In the genomic region with DNA sequence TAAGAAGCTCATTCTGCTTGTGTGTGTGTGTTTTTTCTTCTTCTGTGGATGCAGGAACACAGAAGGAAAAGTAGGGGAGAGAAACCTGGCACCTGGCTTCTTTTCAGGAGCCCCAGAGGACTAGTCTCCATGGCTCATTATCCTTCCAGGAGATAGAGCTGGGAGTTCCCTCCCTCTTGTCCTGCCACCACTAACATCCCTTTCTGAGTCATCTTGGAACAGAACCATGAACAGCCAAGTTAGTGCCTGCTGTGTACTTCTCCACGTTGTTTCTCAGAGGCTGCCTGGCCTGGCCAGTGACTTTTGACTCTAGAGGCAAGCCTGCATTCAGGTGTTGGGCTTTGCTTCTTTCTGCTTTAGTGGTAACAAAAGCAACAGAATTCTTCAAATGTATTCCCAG, we compare ENCODE assay signal across 10 mouse cellular contexts. TPM values are rescaled to one million over a fixed set of nuclear protein-coding genes. Genes with fewer than 3 reads are reported as not detected.
A peak's percentile ranks its signal among the peaks of the same experiment; 100 is the strongest.
DNase-seq lines count a peak whose midpoint lies in the region; ATAC-seq lines count a peak whose summit lies in the region.
"Had no signal": no experiment of that assay in that cellular context is flagged by ENCODE, and none has a peak within 500 bp of the region (broad histone marks: within the 10 kb centered on the region; RNA-seq: fewer than 3 reads in every experiment).

No protein-coding gene starts in this region.

- no peaks in the 10 kb centered on the region for H3K9me3 ChIP-seq in liver, embryonic 11.5 days (ENCODE audit: control insufficient read depth, low read length)
- H3K9me3 ChIP-seq: forebrain, embryonic 10.5 days; heart, embryonic 15.5 days; limb, embryonic 12.5 days had no signal

- H3K4me3 ChIP-seq in liver, embryonic 11.5 days (ENCODE audit: low read depth, low read length) = no peak overlapping the region

- H3K9ac ChIP-seq in liver, embryonic 11.5 days (ENCODE audit: low read depth, low read length) = no peak overlapping the region

- no peaks in the 10 kb centered on the region for H3K27me3 ChIP-seq in liver, embryonic 11.5 days (replicated peaks; ENCODE audit: control insufficient read depth, insufficient read depth, low read length)
- H3K27me3 ChIP-seq: heart, embryonic 15.5 days; limb, embryonic 12.5 days had no signal

- DNase-seq in cerebellum, adult 9-10 months = peak; percentile 67
- DNase-seq in cerebellum, postnatal 36 days = no peak
- peak; percentile 30 for DNase-seq in liver, embryonic 11.5 days (ENCODE audit: low spot score)
- no peak for DNase-seq in liver
- peak; percentile 39 for DNase-seq in Muller cell, postnatal 12 days (ENCODE audit: inconsistent ontology term)
- peak; percentile 49 for DNase-seq in brain, adult 2 months (ENCODE audit: low read depth, low spot score)
- DNase-seq in thymus, postnatal 25 days = no peak

- no peak overlapping the region for H3K4me2 ChIP-seq in liver, embryonic 11.5 days

- 53% methylated on average over 1 of the region's 1 CpGs for WGBS in liver, embryonic 11.5 days

- H3K4me1 ChIP-seq in liver, embryonic 11.5 days (replicated peaks; ENCODE audit: control insufficient read depth, insufficient read depth, low read length) = peaks cover 7% of the 10 kb centered on the region

- H3K36me3 ChIP-seq in liver, embryonic 11.5 days (ENCODE audit: control insufficient read depth, insufficient read depth, low read length) = no peaks in the 10 kb centered on the region
- H3K36me3 ChIP-seq: heart, embryonic 15.5 days; limb, embryonic 12.5 days had no signal

- ATAC-seq in liver, embryonic 11.5 days (replicated peaks; ENCODE audit: low FRiP score) = no peak

- no peak overlapping the region for H3K27ac ChIP-seq in liver, embryonic 11.5 days (ENCODE audit: low read depth, low read length)

RNA-seq across cellular contexts. Expression of a gene that starts 0.7 kb away (rescaled TPM):
- polyA plus RNA-seq in liver, embryonic 11.5 days (2014; fragmentation: Nextera tagmentation; extraction: Ambion mirVana) = 27.0 and 34.1 TPM in 2 replicates

Comparison
In these comparisons a context has a peak if more than half of its experiments do, and no peak if none do; other contexts are left out.
1. DNase-seq: peak in cerebellum, adult 9-10 months (single experiment), liver, embryonic 11.5 days (single experiment), Muller cell, postnatal 12 days (single experiment) and brain, adult 2 months (single experiment); none in cerebellum, postnatal 36 days (0 of 2), liver (single experiment) and thymus, postnatal 25 days (single experiment).